Mouse (Mus musculus) CH12.LX (cell line): ENCODE data around the gene Herc4. TPM values are rescaled to one million over a fixed set of nuclear protein-coding genes. Genes with fewer than 3 reads are reported as not detected.

Experiments
- DNase-seq: peaks from one replicate; pipeline ENCODE4 v3.0.0-alpha.2; 2013; ENCODE audit errors: extremely low read depth
- H3K27ac ChIP-seq: 2 replicates; pipeline ENCODE4 v1.5.1; 2012; ENCODE audit warnings: low read depth, mild to moderate bottlenecking, control low read depth, moderate library complexity; ENCODE audit not compliant: insufficient read depth
- H3K27me3 ChIP-seq: replicated peaks from 2 replicates; pipeline ENCODE3; 2012; ENCODE audit warnings: inconsistent platforms
- H3K36me3 ChIP-seq, 2 experiments: replicated peaks in 1 of 2; 2 replicates each; pipeline versions ENCODE3 to v1.6.1; 2012; ENCODE audit warnings: inconsistent platforms in 1 of 2, low read length in 1 of 2, mild to moderate bottlenecking in 1 of 2, mixed read lengths in 1 of 2, moderate library complexity in 1 of 2; ENCODE audit not compliant: control insufficient read depth in 1 of 2, insufficient read depth in 1 of 2
- H3K4me1 ChIP-seq, 2 experiments: 2 replicates each; pipeline ENCODE4 v1.6.1; 2012; ENCODE audit warnings: inconsistent platforms in 1 of 2, moderate library complexity in 1 of 2; ENCODE audit not compliant: insufficient read depth in 2 of 2, control insufficient read depth in 1 of 2
- H3K4me2 ChIP-seq: 2 replicates; pipeline ENCODE4 v1.6.1; 2012; ENCODE audit warnings: low read depth, mild to moderate bottlenecking, control low read depth; ENCODE audit not compliant: poor library complexity, insufficient read depth, severe bottlenecking
- H3K4me3 ChIP-seq, 3 experiments: fragments of 150-350 bp in 1 of 3; sonication (generic) in 1 of 3; replicated peaks in 1 of 3; 2 replicates each; pipeline versions ENCODE3 to v1.5.1; 2011 to 2012; ENCODE audit warnings: low read depth in 2 of 3, low read length in 2 of 3, mild to moderate bottlenecking in 2 of 3, moderate library complexity in 2 of 3, control low read depth in 1 of 3, improper control_type of control experiment in 1 of 3, inconsistent platforms in 1 of 3, mixed read lengths in 1 of 3; ENCODE audit not compliant: poor library complexity in 1 of 3
- H3K79me2 ChIP-seq: replicated peaks from 2 replicates; pipeline ENCODE4 v1.6.1; 2012; ENCODE audit warnings: mild to moderate bottlenecking, moderate library complexity; ENCODE audit not compliant: control insufficient read depth, poor library complexity, insufficient read depth, severe bottlenecking; ENCODE audit errors: extremely low read depth
- H3K9ac ChIP-seq: 2 replicates; pipeline ENCODE4 v1.6.1; 2012; ENCODE audit warnings: low read depth, mild to moderate bottlenecking, control low read depth, moderate library complexity; ENCODE audit not compliant: insufficient read depth
- H3K9me3 ChIP-seq: replicated peaks from 2 replicates; pipeline ENCODE3; 2012; ENCODE audit warnings: low read length, inconsistent platforms, mixed read lengths
- CHD1 ChIP-seq: IDR thresholded peaks from 2 replicates; pipeline ENCODE4 v1.6.1; 2012; ENCODE audit warnings: low read depth, low read length, improper control_type of control experiment, inconsistent platforms
- CHD2 ChIP-seq: IDR thresholded peaks from 2 replicates; pipeline ENCODE4 v1.6.1; 2011; ENCODE audit warnings: low read length, improper control_type of control experiment
- CTCF ChIP-seq, 2 experiments: IDR thresholded peaks in 1 of 2; conservative IDR thresholded peaks in 1 of 2; 2 replicates each; pipeline ENCODE4 v1.5.1; 2011 to 2012; ENCODE audit warnings: low read depth in 2 of 2, low read length in 2 of 2, improper control_type of control experiment in 1 of 2, inconsistent platforms in 1 of 2, mild to moderate bottlenecking in 1 of 2, moderate library complexity in 1 of 2
- E2F4 ChIP-seq: IDR thresholded peaks from 2 replicates; pipeline ENCODE4 v1.6.1; 2011; ENCODE audit warnings: low read depth, low read length, improper control_type of control experiment; ENCODE audit not compliant: insufficient replicate concordance
- ELF1 ChIP-seq: IDR thresholded peaks from 2 replicates; pipeline ENCODE4 v1.6.1; 2014; ENCODE audit warnings: low read depth, mild to moderate bottlenecking, inconsistent platforms, low read length, improper control_type of control experiment
- ETS1 ChIP-seq: conservative IDR thresholded peaks from 2 replicates; pipeline ENCODE4 v1.6.1; 2012; ENCODE audit warnings: low read depth, mild to moderate bottlenecking, inconsistent platforms, low read length, improper control_type of control experiment, moderate library complexity
- JUND ChIP-seq: conservative IDR thresholded peaks from 2 replicates; pipeline ENCODE4 v1.6.1; 2011; ENCODE audit warnings: low read depth, low read length, improper control_type of control experiment
- MAZ ChIP-seq: IDR thresholded peaks from 2 replicates; pipeline ENCODE4 v1.6.1; 2012; ENCODE audit warnings: low read depth, mild to moderate bottlenecking, inconsistent platforms, low read length, improper control_type of control experiment, moderate library complexity
- MEF2A ChIP-seq: IDR thresholded peaks from 2 replicates; pipeline ENCODE4 v1.6.1; 2014; ENCODE audit warnings: low read depth, mild to moderate bottlenecking, inconsistent platforms, low read length, improper control_type of control experiment, borderline replicate concordance
- MYC ChIP-seq: IDR thresholded peaks from 2 replicates; pipeline ENCODE4 v1.6.1; 2011; ENCODE audit warnings: low read depth, mild to moderate bottlenecking, improper control_type of control experiment, low read length
- NELFE ChIP-seq: IDR thresholded peaks from 2 replicates; pipeline ENCODE4 v1.6.1; 2011; ENCODE audit warnings: low read depth, low read length, improper control_type of control experiment
- PAX5 ChIP-seq: IDR thresholded peaks from 2 replicates; pipeline ENCODE4 v1.6.1; 2012; ENCODE audit warnings: low read length, inconsistent platforms, mixed read lengths
- POLR2A ChIP-seq: IDR thresholded peaks from 2 replicates; pipeline ENCODE4 v1.6.1; 2011; ENCODE audit warnings: low read depth, mild to moderate bottlenecking, improper control_type of control experiment, low read length
- RCOR1 ChIP-seq: conservative IDR thresholded peaks from 2 replicates; pipeline ENCODE4 v1.6.1; 2012; ENCODE audit warnings: low read depth, mild to moderate bottlenecking, inconsistent platforms, low read length, improper control_type of control experiment
- TCF12 ChIP-seq: IDR thresholded peaks from 2 replicates; pipeline ENCODE4 v1.6.1; 2014; ENCODE audit warnings: low read depth, mild to moderate bottlenecking, inconsistent platforms, low read length, improper control_type of control experiment
- UBTF ChIP-seq: IDR thresholded peaks from 2 replicates; pipeline ENCODE4 v1.6.1; 2012; ENCODE audit warnings: low read depth, mild to moderate bottlenecking, inconsistent platforms, low read length, improper control_type of control experiment, moderate library complexity
- USF1 ChIP-seq: IDR thresholded peaks from 2 replicates; pipeline ENCODE4 v1.6.1; 2014; ENCODE audit warnings: low read depth, mild to moderate bottlenecking, inconsistent platforms, low read length, improper control_type of control experiment
- USF2 ChIP-seq: conservative IDR thresholded peaks from 2 replicates; pipeline ENCODE4 v1.6.1; 2011; ENCODE audit warnings: low read depth, low read length, improper control_type of control experiment
- ZC3H11A ChIP-seq: IDR thresholded peaks from 2 replicates; pipeline ENCODE4 v1.6.1; 2012; ENCODE audit warnings: low read depth, mild to moderate bottlenecking, inconsistent platforms, low read length, improper control_type of control experiment
- ZKSCAN1 ChIP-seq: IDR thresholded peaks from 2 replicates; pipeline ENCODE4 v1.6.1; 2012; ENCODE audit warnings: low read depth, inconsistent platforms, low read length, improper control_type of control experiment, borderline replicate concordance
- dilution Hi-C: fragments of 300-500 bp; cut with MboI; formaldehyde crosslinking; loops from 2 replicates; pipeline ENCODE4 v1.14.3; 2020; ENCODE audit warnings: low sequenced_read_pairs; ENCODE audit not compliant: extremely low pct_unique_long_range_greater_than_20kb, extremely low pct_ligation_motif_present
- in situ Hi-C: fragments of 300-500 bp; cut with MboI; formaldehyde crosslinking; loops from 3 replicates; pipeline ENCODE4 v1.14.3; 2019; ENCODE audit warnings: low sequenced_read_pairs, low pct_ligation_motif_present, low pct_unique_long_range_greater_than_20kb, mixed read lengths
- polyA plus RNA-seq: library from polyadenylated mRNA; unstranded; fragments of >175 nt; gene quantifications from 2 replicates; pipeline ENCODE4 v1.2.1, GENCODE M21; 2012; ENCODE audit warnings: low read depth; ENCODE audit not compliant: insufficient read length
- total RNA-seq, 2 experiments: library from RNA; depleted of rRNA; stranded (reverse); fragments of 300-350 nt in 1 of 2; fragments of >200 nt in 1 of 2; gene quantifications; 2 replicates each; pipeline ENCODE4 v1.2.3; 2012 to 2014

The Herc4 gene
- total and polyA plus RNA-seq, 3 experiments: 36.6 to 96.1 (median 68.1) TPM

- Histone ChIP-seq H3K27ac (no peak overlapping the region), H3K4me2 (no peak overlapping the region), H3K4me3 (no peak overlapping the region), H3K9ac (no peak overlapping the region), H3K4me1 (no peaks in the 10 kb centered on the region), H3K27me3 (no peaks in the 10 kb centered on the region), H3K79me2 (no peaks in the 10 kb centered on the region; the same call in 1 of the 2 replicates), H3K36me3 (peaks cover 54 to 88% of the 10 kb centered on the region in 2 experiments), H3K9me3 (no peaks in the 10 kb centered on the region)
- TF ChIP-seq POLR2A: no peak
- no peak for TF ChIP-seq E2F4
- TF ChIP-seq ZKSCAN1: no peak
- no peak for TF ChIP-seq ELF1
- no peak for TF ChIP-seq RCOR1
- TF ChIP-seq UBTF: no peak
- TF ChIP-seq MAZ: no peak
- no peak for TF ChIP-seq CHD1
- no peak for DNase-seq
- in situ Hi-C loops (no loop called here), dilution Hi-C loops (no loop called here)
These were observed 36.2 kb downstream of the Herc4 start for GRCm38 (mm10) chr10:63279851-63280250.

- Histone ChIP-seq H3K79me2 (no peaks in the 10 kb centered on the region; the same call in 1 of the 2 replicates), H3K4me1 (no peaks in the 10 kb centered on the region), H3K9me3 (no peaks in the 10 kb centered on the region), H3K4me2 (no peak overlapping the region), H3K9ac (no peak overlapping the region), H3K36me3 (peaks cover 57 to 88% of the 10 kb centered on the region in 2 experiments), H3K27me3 (no peaks in the 10 kb centered on the region), H3K27ac (no peak overlapping the region), H3K4me3 (no peak overlapping the region)
- TF ChIP-seq CTCF (conservative IDR thresholded peaks at IDR 0.05 in 1 of 2, IDR thresholded peaks at IDR 0.05 in 1 of 2; ENCODE audit: low read depth in 2 of 2, low read length in 2 of 2) (no peak), ETS1 (no peak), TCF12 (no peak), CHD2 (no peak), NELFE (no peak)
- DNase-seq: no peak
- dilution Hi-C loops (no loop called here), in situ Hi-C loops (no loop called here)
These were observed 38.8 kb downstream of the Herc4 start for GRCm38 (mm10) chr10:63282417-63282816.

GRCm38 (mm10) chr10:63282846-63283245 lies 39.2 kb downstream of the Herc4 start:
- in situ Hi-C loops (no loop called here), dilution Hi-C loops (no loop called here)
- H3K4me3 ChIP-seq: no peak overlapping the region
- H3K4me2 ChIP-seq: no peak overlapping the region
- H3K27ac ChIP-seq: no peak overlapping the region
- H3K79me2 ChIP-seq: no peaks in the 10 kb centered on the region; the same call in 1 of the 2 replicates
- DNase-seq: no peak
- H3K4me1 ChIP-seq: no peaks in the 10 kb centered on the region
- H3K9me3 ChIP-seq: no peaks in the 10 kb centered on the region
- H3K36me3 ChIP-seq: peaks cover 59 to 88% of the 10 kb centered on the region in 2 experiments
- no peak for TF ChIP-seq CHD1
- no peak for TF ChIP-seq ZC3H11A
- no peak for TF ChIP-seq USF2
- TF ChIP-seq MYC: no peak
- TF ChIP-seq PAX5: no peak
- no peak for TF ChIP-seq JUND
- no peak for TF ChIP-seq USF1
- no peak for TF ChIP-seq POLR2A
- TF ChIP-seq E2F4: no peak
- no peak for TF ChIP-seq MEF2A
- no peaks in the 10 kb centered on the region for H3K27me3 ChIP-seq
- H3K9ac ChIP-seq: no peak overlapping the region
